Mouse (Mus musculus) ES-Bruce4 (cell line): Measurements from ENCODE around the gene Ppm1a. TPM values are rescaled to one million over a fixed set of nuclear protein-coding genes. Genes with fewer than 3 reads are reported as not detected.
A peak's percentile ranks its signal among the peaks of the same experiment; 100 is the strongest.

Experiments used
- H3K27ac ChIP-seq: 2 replicates; pipeline ENCODE4 v1.5.1; 2012; ENCODE audit warnings: low read length, inconsistent platforms; ENCODE audit not compliant: insufficient read depth
- H3K27me3 ChIP-seq: 2 replicates; pipeline ENCODE4 v1.6.1; 2012; ENCODE audit warnings: mild to moderate bottlenecking, low read length, inconsistent platforms; ENCODE audit not compliant: control insufficient read depth, poor library complexity, insufficient read depth, severe bottlenecking
- H3K36me3 ChIP-seq: 2 replicates; pipeline ENCODE4 v1.6.1; 2012; ENCODE audit warnings: inconsistent platforms, mild to moderate bottlenecking, low read length, moderate library complexity; ENCODE audit not compliant: control insufficient read depth, poor library complexity, insufficient read depth, severe bottlenecking
- H3K4me1 ChIP-seq: one replicate; pipeline ENCODE4 v1.8.1; 2011; ENCODE audit warnings: low read length; ENCODE audit not compliant: control insufficient read depth, insufficient read depth
- H3K4me3 ChIP-seq: 2 replicates; pipeline ENCODE4 v1.5.1; 2011; ENCODE audit warnings: low read depth, mild to moderate bottlenecking, low read length
- H3K9ac ChIP-seq: 2 replicates; pipeline ENCODE4 v1.6.1; 2012; ENCODE audit warnings: low read depth, mild to moderate bottlenecking, inconsistent platforms; ENCODE audit not compliant: poor library complexity, severe bottlenecking
- H3K9me3 ChIP-seq: replicated peaks from 2 replicates; pipeline ENCODE4 v1.6.1; 2012; ENCODE audit warnings: mild to moderate bottlenecking, low read length, inconsistent platforms; ENCODE audit not compliant: control insufficient read depth, poor library complexity, insufficient read depth, severe bottlenecking
- CTCF ChIP-seq: IDR thresholded peaks from one replicate; pipeline ENCODE4 v1.8.1; 2011; ENCODE audit warnings: low read depth, low read length
- EP300 ChIP-seq: IDR thresholded peaks from 2 replicates; pipeline ENCODE4 v1.6.1; 2011; ENCODE audit warnings: low read depth, low read length; ENCODE audit not compliant: insufficient read depth
- POLR2A ChIP-seq: IDR thresholded peaks from one replicate; pipeline ENCODE4 v1.8.1; 2011; ENCODE audit warnings: low read length; ENCODE audit not compliant: insufficient read depth
- polyA plus RNA-seq: library from polyadenylated mRNA; stranded (reverse); fragments of >200 nt; gene quantifications from 2 replicates; pipeline ENCODE4 v1.2.4, GENCODE M21; 2011; ENCODE audit warnings: low read depth; ENCODE audit not compliant: missing spikeins, insufficient read depth, insufficient read length

Ppm1a gene
- polyA plus RNA-seq, 1 experiment, result 202 TPM

DNA sequence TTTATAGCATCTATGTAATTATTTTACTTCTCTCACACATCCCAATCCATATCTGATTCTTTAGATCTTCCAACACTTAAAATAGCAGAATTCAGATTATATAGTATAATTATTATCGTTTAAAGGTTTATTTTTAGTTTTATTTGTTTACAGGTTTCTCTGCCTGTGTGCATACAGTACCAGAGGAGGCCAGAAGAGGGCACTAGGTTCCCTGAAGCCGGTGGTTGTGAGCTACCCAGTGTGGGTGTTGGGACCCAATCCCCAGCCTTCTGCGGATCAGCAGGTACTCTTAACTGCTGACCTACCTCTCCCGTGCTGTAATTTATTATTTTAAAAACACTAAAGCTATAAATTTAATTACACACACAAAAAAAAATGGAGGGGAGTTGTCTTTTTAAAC lies 85.9 kb downstream of the Ppm1a start:
- Histone ChIP-seq H3K36me3 (no peaks in the 10 kb centered on the region), H3K9ac (no peak overlapping the region), H3K9me3 (0 out of 2 replicates have a peak, but pooled peaks cover 2% of the 10 kb centered on the region), H3K27ac (no peak overlapping the region), H3K27me3 (no peaks in the 10 kb centered on the region), H3K4me3 (no peak overlapping the region), H3K4me1 (peaks cover 3% of the 10 kb centered on the region)
- TF ChIP-seq POLR2A (no peak), CTCF (peak; percentile 38), EP300 (no peak)

DNA sequence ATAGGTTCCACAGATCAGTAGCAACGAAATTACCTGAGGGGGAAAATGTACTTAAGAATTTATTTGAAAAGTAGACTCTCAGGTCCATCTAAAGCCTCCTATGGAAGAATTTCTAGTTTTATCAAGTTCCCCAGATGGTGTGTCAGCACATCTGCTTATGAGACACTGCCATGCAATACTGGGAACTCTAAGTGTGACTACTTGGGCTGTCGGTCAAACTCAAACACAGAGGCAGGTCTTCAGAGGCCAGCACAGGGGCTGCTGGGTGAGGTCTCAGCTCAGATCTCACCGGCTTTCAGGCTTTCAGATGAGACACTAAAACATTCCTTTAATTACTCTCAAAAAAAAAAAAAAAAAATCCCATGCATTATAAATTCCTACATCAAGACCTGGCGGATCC lies 86.3 kb downstream of the Ppm1a start:
- Histone ChIP-seq H3K4me3 (no peak overlapping the region), H3K9ac (peak overlapping the region; percentile 20; the same call in 1 of the 2 replicates), H3K4me1 (peaks cover 3% of the 10 kb centered on the region), H3K27ac (peak overlapping the region; percentile 78), H3K36me3 (no peaks in the 10 kb centered on the region), H3K27me3 (no peaks in the 10 kb centered on the region), H3K9me3 (0 out of 2 replicates have a peak, but pooled peaks cover 2% of the 10 kb centered on the region)
- TF ChIP-seq POLR2A (no peak), CTCF (no peak), EP300 (no peak)

DNA sequence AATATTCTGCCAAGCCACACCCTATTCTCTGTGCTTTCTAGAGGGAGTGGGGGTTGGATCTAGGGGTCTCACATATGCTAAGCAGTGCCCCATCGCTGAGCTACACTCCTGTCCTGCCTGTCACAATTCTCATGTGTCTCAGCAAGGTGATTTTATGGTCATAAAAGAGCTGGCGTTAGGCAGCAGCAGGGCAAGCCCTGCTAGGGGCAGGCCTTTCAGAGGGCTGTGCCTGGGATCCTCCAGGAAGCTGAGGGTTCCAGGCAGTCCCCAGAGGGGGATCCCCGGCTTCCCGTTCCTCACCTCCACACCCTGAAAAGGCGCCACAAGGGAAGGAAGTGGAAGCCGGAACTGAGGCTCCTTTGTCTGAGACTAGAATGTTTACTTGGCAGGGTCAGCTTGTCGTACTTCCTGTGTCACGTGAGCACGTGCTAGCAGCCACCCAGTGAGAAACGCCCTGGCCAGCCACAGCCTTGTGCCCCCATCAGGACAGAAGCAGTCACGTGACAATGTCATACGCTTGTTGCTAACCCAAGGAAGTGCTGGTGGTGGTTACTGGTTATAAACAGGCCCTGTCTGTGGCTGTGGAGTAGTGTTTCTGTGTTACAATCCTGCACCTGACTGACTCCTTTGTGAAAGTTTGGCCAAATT lies 86.8 kb downstream of the Ppm1a start:
- Histone ChIP-seq H3K27ac (peak overlapping the region; percentile 78), H3K4me1 (peaks cover 3% of the 10 kb centered on the region), H3K9ac (peak overlapping the region; percentile 20; the same call in 1 of the 2 replicates), H3K27me3 (no peaks in the 10 kb centered on the region), H3K4me3 (peak overlapping the region; percentile 27), H3K36me3 (no peaks in the 10 kb centered on the region), H3K9me3 (0 out of 2 replicates have a peak, but pooled peaks cover 2% of the 10 kb centered on the region)
- TF ChIP-seq CTCF (no peak), EP300 (peak; percentile 96), POLR2A (no peak)

DNA sequence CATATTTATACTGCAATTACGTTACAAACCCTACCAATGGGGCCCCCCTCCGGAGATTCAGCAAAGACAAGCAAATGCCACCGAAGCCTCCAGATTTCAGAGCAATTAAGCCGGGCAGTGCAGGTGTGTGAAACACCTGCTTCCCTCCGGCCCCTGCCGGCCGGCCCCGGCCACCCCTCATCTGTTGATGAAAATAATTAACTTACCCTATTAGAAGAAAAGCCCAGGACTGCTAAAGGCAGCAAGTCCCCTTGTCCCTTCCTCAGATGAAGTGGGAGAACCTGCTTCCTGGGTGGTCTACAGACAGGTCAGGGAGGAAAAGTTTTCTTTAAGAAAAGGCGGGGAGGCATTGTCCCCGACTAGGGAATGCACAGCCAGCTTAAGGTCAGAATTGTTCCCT lies 88.7 kb downstream of the Ppm1a start:
- Histone ChIP-seq H3K27ac (no peak overlapping the region), H3K36me3 (no peaks in the 10 kb centered on the region), H3K4me1 (peaks cover 3% of the 10 kb centered on the region), H3K9me3 (0 out of 2 replicates have a peak, but pooled peaks cover 2% of the 10 kb centered on the region), H3K4me3 (no peak overlapping the region), H3K9ac (no peak overlapping the region), H3K27me3 (no peaks in the 10 kb centered on the region)
- TF ChIP-seq EP300 (peak; percentile 60; the same call in 1 of the 2 replicates), POLR2A (no peak), CTCF (no peak)

DNA sequence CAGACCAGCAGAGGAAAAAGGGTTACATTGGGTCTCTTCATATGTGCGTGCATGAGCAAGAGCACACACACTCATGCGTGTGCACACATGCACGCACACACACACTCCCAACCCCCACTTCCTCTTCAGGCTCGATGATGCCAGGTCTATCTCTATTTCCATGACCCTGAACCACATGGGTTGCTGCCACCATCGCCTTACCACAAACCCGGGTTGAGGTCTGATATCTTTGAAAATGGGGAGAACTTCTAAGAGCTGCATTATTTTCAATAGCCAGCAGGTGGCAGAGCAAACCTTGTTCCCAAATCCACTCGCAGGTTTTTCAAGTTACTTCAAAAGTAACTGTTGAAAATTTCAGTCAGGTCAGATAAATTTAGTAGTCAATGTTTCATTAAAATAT lies 90.5 kb downstream of the Ppm1a start:
- no peaks in the 10 kb centered on the region for H3K36me3 ChIP-seq
- H3K27me3 ChIP-seq, result no peaks in the 10 kb centered on the region
- H3K4me3 ChIP-seq, result no peak overlapping the region
- no peaks in the 10 kb centered on the region for H3K9me3 ChIP-seq
- TF ChIP-seq EP300 (no peak), CTCF (no peak), POLR2A (no peak)
- no peak overlapping the region for H3K9ac ChIP-seq
- H3K27ac ChIP-seq, result no peak overlapping the region
- H3K4me1 ChIP-seq, result peaks cover 3% of the 10 kb centered on the region

Other genes with a start within 250 kb of the Ppm1a start
- 11.4 and 13.0 TPM in 2 replicates for gene Pcnx4, start 221.1 kb upstream of the Ppm1a start, polyA plus RNA-seq
- 5.1 and 10.6 TPM in 2 replicates for gene Gm4756, start 107.8 kb upstream of the Ppm1a start, polyA plus RNA-seq
- 38.0 and 42.7 TPM in 2 replicates for gene Dhrs7, start 92.5 kb upstream of the Ppm1a start, polyA plus RNA-seq
- not detected in 2 replicates for gene Six6, start 182.4 kb downstream of the Ppm1a start, polyA plus RNA-seq
- 79.1 and 91.6 TPM in 2 replicates for gene 4930447C04Rik, start 183.3 kb downstream of the Ppm1a start, polyA plus RNA-seq